Mouse (Mus musculus): Measurements from ENCODE around the gene Ftcd. TPM values are rescaled to one million over a fixed set of nuclear protein-coding genes. Genes with fewer than 3 reads are reported as not detected.

Ftcd gene
- polyA plus RNA-seq, 1 experiment from 2014 or later, result not detected

- Histone ChIP-seq H3K9me3 (ENCODE audit: control insufficient read depth, low read length) (no peaks in the 10 kb centered on the region), H3K36me3 (ENCODE audit: control insufficient read depth, insufficient read depth, low read length) (peaks cover 47% of the 10 kb centered on the region), H3K4me1 (ENCODE audit: control insufficient read depth, insufficient read depth, low read length) (no peaks in the 10 kb centered on the region), H3K4me2 (no peak overlapping the region), H3K4me3 (ENCODE audit: low read depth, low read length) (no peak overlapping the region), H3K27me3 (ENCODE audit: control insufficient read depth, insufficient read depth, low read length) (no peaks in the 10 kb centered on the region), H3K27ac (ENCODE audit: low read depth, low read length) (no peak overlapping the region), H3K9ac (ENCODE audit: low read length) (no peak overlapping the region)
- 91% methylated on average over 8 of the region's 8 CpGs for WGBS
- ATAC-seq (ENCODE audit: low FRiP score), result no peak
- DNase-seq (ENCODE audit: low spot score, missing footprints), result no peak
Observed at GRCm38 (mm10) chr10:76548218-76548617, 27.2 kb upstream of the Ftcd start.

GRCm38 (mm10) chr10:76550458-76550857 is 25.0 kb upstream of the Ftcd start:
- no peak for DNase-seq (ENCODE audit: low spot score, missing footprints)

DNA sequence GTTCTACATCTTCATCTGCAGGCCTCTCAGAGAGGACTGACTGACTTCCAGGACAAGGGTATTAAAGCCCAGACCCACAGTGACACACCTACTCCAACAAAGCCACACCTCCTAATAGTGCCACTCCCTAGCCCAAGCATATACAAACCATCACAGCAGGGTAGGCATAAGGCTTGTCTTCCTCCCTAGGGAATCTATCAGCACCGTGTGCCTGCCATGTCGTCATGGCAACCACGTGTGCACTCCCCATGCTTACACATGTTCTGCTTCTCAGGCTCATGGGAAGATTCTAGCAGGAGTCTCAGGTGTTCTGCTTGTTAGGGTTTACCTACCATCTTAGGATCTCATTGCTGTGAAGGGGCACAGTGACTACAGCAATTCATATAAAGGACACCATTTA is 23.9 kb upstream of the Ftcd start:
- no peak overlapping the region for H3K4me3 ChIP-seq (ENCODE audit: low read depth, low read length)
- 76% methylated on average over 3 of the region's 3 CpGs for whole genome bisulfite sequencing
- no peak for DNase-seq (ENCODE audit: low spot score, missing footprints)
- no peak overlapping the region for H3K9ac ChIP-seq (ENCODE audit: low read length)
- H3K27me3 ChIP-seq (ENCODE audit: control insufficient read depth, insufficient read depth, low read length), result no peaks in the 10 kb centered on the region
- peaks cover 39% of the 10 kb centered on the region for H3K36me3 ChIP-seq (ENCODE audit: control insufficient read depth, insufficient read depth, low read length)
- no peaks in the 10 kb centered on the region for H3K4me1 ChIP-seq (ENCODE audit: control insufficient read depth, insufficient read depth, low read length)
- no peak for ATAC-seq (ENCODE audit: low FRiP score)
- no peak overlapping the region for H3K4me2 ChIP-seq
- no peaks in the 10 kb centered on the region for H3K9me3 ChIP-seq (ENCODE audit: control insufficient read depth, low read length)
- no peak overlapping the region for H3K27ac ChIP-seq (ENCODE audit: low read depth, low read length)

More at GRCm38 (mm10) chr10:76550458-76550857, 25.0 kb upstream of the Ftcd start:
- Histone ChIP-seq H3K27ac (ENCODE audit: low read depth, low read length) (no peak overlapping the region), H3K27me3 (ENCODE audit: control insufficient read depth, insufficient read depth, low read length) (no peaks in the 10 kb centered on the region), H3K4me3 (ENCODE audit: low read depth, low read length) (no peak overlapping the region), H3K9me3 (ENCODE audit: control insufficient read depth, low read length) (no peaks in the 10 kb centered on the region), H3K4me2 (no peak overlapping the region), H3K9ac (ENCODE audit: low read length) (no peak overlapping the region), H3K4me1 (ENCODE audit: control insufficient read depth, insufficient read depth, low read length) (no peaks in the 10 kb centered on the region), H3K36me3 (ENCODE audit: control insufficient read depth, insufficient read depth, low read length) (peaks cover 43% of the 10 kb centered on the region)
- ATAC-seq (ENCODE audit: low FRiP score), result no peak
- 91% methylated on average over 5 of the region's 5 CpGs for WGBS

DNA sequence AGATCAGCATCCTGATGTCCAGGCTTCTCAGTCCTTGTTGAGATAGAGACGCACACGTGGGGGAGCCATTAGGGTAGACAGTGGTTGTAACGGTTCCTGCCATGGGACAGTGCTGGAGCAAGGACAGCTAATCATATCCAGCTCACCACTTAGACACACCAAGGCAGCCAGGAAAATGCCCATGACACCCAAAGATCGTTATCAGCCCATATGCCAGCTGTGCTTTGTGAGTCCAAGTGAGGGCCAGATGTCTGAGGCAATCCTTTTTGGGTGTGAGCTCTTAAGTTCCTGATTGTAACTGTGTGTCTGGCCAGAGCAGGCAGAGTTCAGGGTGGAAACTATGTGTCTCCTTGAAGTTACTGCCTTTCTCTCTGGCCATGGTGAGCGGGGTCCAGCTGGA is 21.4 kb upstream of the Ftcd start:
- Histone ChIP-seq H3K27ac (ENCODE audit: low read depth, low read length) (no peak overlapping the region), H3K4me2 (no peak overlapping the region), H3K36me3 (ENCODE audit: control insufficient read depth, insufficient read depth, low read length) (peaks cover 30% of the 10 kb centered on the region), H3K27me3 (ENCODE audit: control insufficient read depth, insufficient read depth, low read length) (no peaks in the 10 kb centered on the region), H3K4me3 (ENCODE audit: low read depth, low read length) (no peak overlapping the region), H3K4me1 (ENCODE audit: control insufficient read depth, insufficient read depth, low read length) (no peaks in the 10 kb centered on the region), H3K9ac (ENCODE audit: low read length) (no peak overlapping the region), H3K9me3 (ENCODE audit: control insufficient read depth, low read length) (no peaks in the 10 kb centered on the region)
- DNase-seq (ENCODE audit: low spot score, missing footprints) (no peak), ATAC-seq (ENCODE audit: low FRiP score) (no peak)
- 91% methylated on average over 5 of the region's 5 CpGs for WGBS

DNA sequence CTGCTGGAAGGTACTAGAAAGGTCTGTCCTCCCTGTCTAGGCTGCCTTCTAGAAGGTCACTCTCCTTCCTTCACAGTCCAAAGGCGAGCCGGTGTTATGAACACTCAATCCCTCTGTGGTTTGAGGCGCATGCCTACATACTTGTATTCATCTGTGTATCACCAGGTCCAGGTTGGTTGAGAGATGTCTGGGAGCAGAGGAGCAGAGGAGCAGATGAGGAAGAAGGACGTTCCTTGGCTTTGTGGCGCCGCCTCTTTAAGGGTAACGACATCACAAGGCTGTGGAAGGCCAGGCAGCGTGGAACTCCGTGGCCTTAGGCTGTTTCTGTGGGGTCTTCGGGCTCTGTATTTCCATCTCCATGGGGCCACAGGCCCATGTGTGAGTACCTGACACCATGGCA is 13.5 kb upstream of the Ftcd start, which contains the start of gene Spatc1l:
Spatc1l (plus strand) TSS at position 301 of the 400 bp plus-strand sequence.
- H3K4me1 ChIP-seq (ENCODE audit: control insufficient read depth, insufficient read depth, low read length), result no peaks in the 10 kb centered on the region
- DNase-seq (ENCODE audit: low spot score, missing footprints), result no peak

DNA sequence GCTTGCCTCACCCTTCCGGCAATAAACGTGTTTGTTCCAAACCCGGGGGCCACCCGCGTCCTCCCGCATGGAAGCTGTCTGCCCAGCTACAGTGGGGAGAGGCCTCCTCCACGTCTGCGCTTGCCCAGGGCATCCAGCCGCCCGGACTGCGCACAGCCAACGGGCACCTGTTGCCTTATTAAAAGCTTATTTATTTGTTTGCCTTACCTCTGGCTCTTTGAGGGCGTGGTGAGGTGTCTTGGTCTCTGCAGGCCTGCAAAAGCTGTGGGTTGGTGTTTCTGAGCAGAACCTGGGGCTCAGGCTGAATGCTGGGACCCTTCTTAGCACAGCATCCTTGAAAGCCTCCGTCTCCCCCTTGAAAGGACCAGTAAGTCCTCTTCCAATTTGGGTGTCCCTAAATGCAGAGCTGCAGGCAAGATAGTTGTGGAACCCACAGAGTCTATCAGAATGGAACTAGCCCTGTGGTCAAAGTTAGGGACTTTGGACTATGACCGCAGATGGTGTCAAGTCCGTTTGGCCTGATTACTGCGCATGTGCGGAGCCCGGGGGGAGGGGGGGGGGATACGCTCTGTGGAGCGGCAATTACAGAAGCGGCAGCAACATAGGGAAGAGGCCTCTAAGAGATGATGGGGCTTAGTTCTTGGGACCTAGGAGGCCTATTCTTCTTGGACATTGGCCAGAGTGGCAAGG is 5.3 kb upstream of the Ftcd start:
- DNase-seq (ENCODE audit: low spot score, missing footprints), result no peak
- no peak overlapping the region for H3K9ac ChIP-seq (ENCODE audit: low read length)
- no peak overlapping the region for H3K4me2 ChIP-seq
- no peak overlapping the region for H3K27ac ChIP-seq (ENCODE audit: low read depth, low read length)
- H3K36me3 ChIP-seq (ENCODE audit: control insufficient read depth, insufficient read depth, low read length), result no peaks in the 10 kb centered on the region
- no peak overlapping the region for H3K4me3 ChIP-seq (ENCODE audit: low read depth, low read length)
- no peak for ATAC-seq (ENCODE audit: low FRiP score)
- no peaks in the 10 kb centered on the region for H3K9me3 ChIP-seq (ENCODE audit: control insufficient read depth, low read length)
- no peaks in the 10 kb centered on the region for H3K4me1 ChIP-seq (ENCODE audit: control insufficient read depth, insufficient read depth, low read length)
- H3K27me3 ChIP-seq (ENCODE audit: control insufficient read depth, insufficient read depth, low read length), result no peaks in the 10 kb centered on the region
- 91% methylated on average over 22 of the region's 22 CpGs for WGBS

More for the DNA sequence above, 13.5 kb upstream of the Ftcd start, which contains the start of gene Spatc1l:
- Histone ChIP-seq H3K9me3 (ENCODE audit: control insufficient read depth, low read length) (no peaks in the 10 kb centered on the region), H3K36me3 (ENCODE audit: control insufficient read depth, insufficient read depth, low read length) (no peaks in the 10 kb centered on the region), H3K27me3 (ENCODE audit: control insufficient read depth, insufficient read depth, low read length) (no peaks in the 10 kb centered on the region), H3K9ac (ENCODE audit: low read length) (no peak within 1 kb of the TSS), H3K4me3 (ENCODE audit: low read depth, low read length) (no peak within 1 kb of the TSS), H3K27ac (ENCODE audit: low read depth, low read length) (no peak within 1 kb of the TSS), H3K4me2 (no peak within 1 kb of the TSS)
- no peak for ATAC-seq (ENCODE audit: low FRiP score)
- WGBS, result 90% methylated on average over 10 of the region's 10 CpGs

DNA sequence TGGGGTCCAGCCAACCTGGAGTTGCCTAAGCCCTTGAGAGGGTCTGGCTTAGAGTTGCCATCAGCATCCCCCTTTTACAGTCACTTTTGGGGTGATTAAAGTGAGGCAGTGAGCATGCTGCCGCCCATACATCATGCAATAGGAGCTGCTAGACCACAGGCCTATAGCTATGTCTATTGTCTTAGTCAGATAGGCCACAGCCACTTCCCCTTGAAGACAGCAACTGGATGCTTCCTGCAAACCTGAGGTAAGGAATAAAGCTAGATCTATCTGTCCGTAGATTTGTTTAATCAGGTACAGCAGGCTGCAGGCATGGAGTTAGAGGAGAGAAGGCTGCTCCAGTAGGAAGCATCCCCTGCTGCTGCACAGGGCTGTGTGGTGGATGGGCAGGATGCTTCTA is 4.4 kb upstream of the Ftcd start:
- Histone ChIP-seq H3K27ac (ENCODE audit: low read depth, low read length) (no peak overlapping the region), H3K4me3 (ENCODE audit: low read depth, low read length) (no peak overlapping the region), H3K4me2 (no peak overlapping the region), H3K36me3 (ENCODE audit: control insufficient read depth, insufficient read depth, low read length) (no peaks in the 10 kb centered on the region), H3K27me3 (ENCODE audit: control insufficient read depth, insufficient read depth, low read length) (no peaks in the 10 kb centered on the region), H3K4me1 (ENCODE audit: control insufficient read depth, insufficient read depth, low read length) (no peaks in the 10 kb centered on the region), H3K9ac (ENCODE audit: low read length) (no peak overlapping the region), H3K9me3 (ENCODE audit: control insufficient read depth, low read length) (no peaks in the 10 kb centered on the region)
- WGBS, result 71% methylated on average over 2 of the region's 2 CpGs
- no peak for DNase-seq (ENCODE audit: low spot score, missing footprints)
- ATAC-seq (ENCODE audit: low FRiP score), result no peak

- no peak overlapping the region for H3K9ac ChIP-seq (ENCODE audit: low read length)
- WGBS, result 40% methylated on average over 3 of the region's 3 CpGs
Observed at GRCm38 (mm10) chr10:76572151-76572550, 3.3 kb upstream of the Ftcd start.

DNA sequence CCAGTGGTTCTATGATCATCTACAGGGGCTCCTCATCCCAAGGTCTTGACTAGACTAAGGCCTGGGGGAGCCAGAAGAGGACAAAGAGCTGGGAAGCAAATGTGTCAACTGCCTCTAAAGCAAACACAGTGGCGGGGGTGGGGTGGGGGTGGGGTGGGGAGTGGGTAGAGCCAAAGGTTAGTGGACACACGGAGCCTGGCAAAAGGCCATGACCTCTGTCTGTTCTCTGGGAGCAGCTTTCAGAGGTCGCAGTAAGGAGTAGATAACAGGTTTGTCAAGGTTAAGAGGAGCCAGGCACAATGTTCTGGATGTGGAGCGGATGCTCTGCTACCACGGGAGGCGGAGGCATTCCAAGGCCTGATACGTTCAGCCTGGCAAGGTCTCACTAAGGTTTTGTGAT is 1.5 kb downstream of the Ftcd start:
- H3K4me3 ChIP-seq (ENCODE audit: low read depth, low read length), result no peak overlapping the region
- no peaks in the 10 kb centered on the region for H3K36me3 ChIP-seq (ENCODE audit: control insufficient read depth, insufficient read depth, low read length)
- DNase-seq (ENCODE audit: low spot score, missing footprints), result no peak
- H3K9ac ChIP-seq (ENCODE audit: low read length), result no peak overlapping the region
- no peak overlapping the region for H3K27ac ChIP-seq (ENCODE audit: low read depth, low read length)
- H3K27me3 ChIP-seq (ENCODE audit: control insufficient read depth, insufficient read depth, low read length), result no peaks in the 10 kb centered on the region
- no peak overlapping the region for H3K4me2 ChIP-seq
- no peaks in the 10 kb centered on the region for H3K9me3 ChIP-seq (ENCODE audit: control insufficient read depth, low read length)
- no peaks in the 10 kb centered on the region for H3K4me1 ChIP-seq (ENCODE audit: control insufficient read depth, insufficient read depth, low read length)
- WGBS, result 81% methylated on average over 7 of the region's 7 CpGs
- no peak for ATAC-seq (ENCODE audit: low FRiP score)

More at GRCm38 (mm10) chr10:76572151-76572550, 3.3 kb upstream of the Ftcd start:
- H3K4me2 ChIP-seq, result no peak overlapping the region
- no peak for ATAC-seq (ENCODE audit: low FRiP score)
- H3K27me3 ChIP-seq (ENCODE audit: control insufficient read depth, insufficient read depth, low read length), result no peaks in the 10 kb centered on the region
- H3K4me1 ChIP-seq (ENCODE audit: control insufficient read depth, insufficient read depth, low read length), result no peaks in the 10 kb centered on the region
- no peaks in the 10 kb centered on the region for H3K36me3 ChIP-seq (ENCODE audit: control insufficient read depth, insufficient read depth, low read length)
- no peak overlapping the region for H3K27ac ChIP-seq (ENCODE audit: low read depth, low read length)
- no peak overlapping the region for H3K4me3 ChIP-seq (ENCODE audit: low read depth, low read length)
- no peak for DNase-seq (ENCODE audit: low spot score, missing footprints)
- no peaks in the 10 kb centered on the region for H3K9me3 ChIP-seq (ENCODE audit: control insufficient read depth, low read length)

Data from midbrain, embryonic 11.5 days (tissue).